Mouse (Mus musculus): ENCODE measurements around the gene Tnni3k. TPM values are rescaled to one million over a fixed set of nuclear protein-coding genes. Genes with fewer than 3 reads are reported as not detected.

Gene Tnni3k
- polyA plus RNA-seq, 1 experiment from 2014 or later = 0.11 TPM

GRCm38 (mm10) chr3:154778836-154779595, 276.2 kb downstream of the Tnni3k start:
- H3K4me1 ChIP-seq (replicated peaks; ENCODE audit: control insufficient read depth, insufficient read depth) = no peaks in the 10 kb centered on the region
- H3K9me3 ChIP-seq (ENCODE audit: control insufficient read depth, low read length) = no peaks in the 10 kb centered on the region
- no peak overlapping the region for H3K4me2 ChIP-seq (replicated peaks; ENCODE audit: low read depth)
- H3K27ac ChIP-seq (replicated peaks) = no peak overlapping the region
- no peaks in the 10 kb centered on the region for H3K36me3 ChIP-seq (ENCODE audit: control insufficient read depth, insufficient read depth, low read length)
- no peak overlapping the region for H3K4me3 ChIP-seq (ENCODE audit: low read depth, low read length)
- no peak overlapping the region for H3K9ac ChIP-seq (ENCODE audit: low read length)
- WGBS = 75% methylated on average over 6 of the region's 6 CpGs
- no peak for TF ChIP-seq CTCF (IDR thresholded peaks at IDR 0.05; ENCODE audit: low read depth)
- no peak for TF ChIP-seq EP300 (optimal IDR thresholded peaks at IDR 0.05)
- DNase-seq (ENCODE audit: low spot score) = peak; percentile 8
- H3K27me3 ChIP-seq (ENCODE audit: control insufficient read depth, insufficient read depth, low read length) = no peaks in the 10 kb centered on the region
- ATAC-seq (ENCODE audit: low FRiP score, low TSS enrichment) = no peak

- DNase-seq (ENCODE audit: low spot score) (no peak), ATAC-seq (ENCODE audit: low FRiP score, low TSS enrichment) (no peak)
- no peak for TF ChIP-seq CTCF (IDR thresholded peaks at IDR 0.05; ENCODE audit: low read depth)
- no peak for TF ChIP-seq EP300 (optimal IDR thresholded peaks at IDR 0.05)
- Histone ChIP-seq H3K4me2 (replicated peaks; ENCODE audit: low read depth) (no peak overlapping the region), H3K9ac (ENCODE audit: low read length) (no peak overlapping the region), H3K4me3 (ENCODE audit: low read depth, low read length) (no peak overlapping the region), H3K27me3 (ENCODE audit: control insufficient read depth, insufficient read depth, low read length) (no peaks in the 10 kb centered on the region), H3K9me3 (ENCODE audit: control insufficient read depth, low read length) (no peaks in the 10 kb centered on the region), H3K4me1 (replicated peaks; ENCODE audit: control insufficient read depth, insufficient read depth) (no peaks in the 10 kb centered on the region), H3K27ac (replicated peaks) (no peak overlapping the region), H3K36me3 (ENCODE audit: control insufficient read depth, insufficient read depth, low read length) (no peaks in the 10 kb centered on the region)
- 78% methylated on average over 2 of the region's 2 CpGs for WGBS
These were observed 283.6 kb downstream of the Tnni3k start for GRCm38 (mm10) chr3:154771651-154772050.

- DNase-seq (ENCODE audit: low spot score) = no peak
- 81% methylated on average over 4 of the region's 4 CpGs for WGBS
- H3K9me3 ChIP-seq (ENCODE audit: control insufficient read depth, low read length) = no peaks in the 10 kb centered on the region
- no peak overlapping the region for H3K27ac ChIP-seq (replicated peaks)
- no peak for ATAC-seq (ENCODE audit: low FRiP score, low TSS enrichment)
- H3K9ac ChIP-seq (ENCODE audit: low read length) = no peak overlapping the region
- no peak for TF ChIP-seq CTCF (IDR thresholded peaks at IDR 0.05; ENCODE audit: low read depth)
- no peak for TF ChIP-seq EP300 (optimal IDR thresholded peaks at IDR 0.05)
- no peaks in the 10 kb centered on the region for H3K27me3 ChIP-seq (ENCODE audit: control insufficient read depth, insufficient read depth, low read length)
- no peaks in the 10 kb centered on the region for H3K4me1 ChIP-seq (replicated peaks; ENCODE audit: control insufficient read depth, insufficient read depth)
- no peak overlapping the region for H3K4me3 ChIP-seq (ENCODE audit: low read depth, low read length)
- H3K36me3 ChIP-seq (ENCODE audit: control insufficient read depth, insufficient read depth, low read length) = no peaks in the 10 kb centered on the region
- no peak overlapping the region for H3K4me2 ChIP-seq (replicated peaks; ENCODE audit: low read depth)
These were observed 288.9 kb downstream of the Tnni3k start for GRCm38 (mm10) chr3:154766321-154766720.

DNA sequence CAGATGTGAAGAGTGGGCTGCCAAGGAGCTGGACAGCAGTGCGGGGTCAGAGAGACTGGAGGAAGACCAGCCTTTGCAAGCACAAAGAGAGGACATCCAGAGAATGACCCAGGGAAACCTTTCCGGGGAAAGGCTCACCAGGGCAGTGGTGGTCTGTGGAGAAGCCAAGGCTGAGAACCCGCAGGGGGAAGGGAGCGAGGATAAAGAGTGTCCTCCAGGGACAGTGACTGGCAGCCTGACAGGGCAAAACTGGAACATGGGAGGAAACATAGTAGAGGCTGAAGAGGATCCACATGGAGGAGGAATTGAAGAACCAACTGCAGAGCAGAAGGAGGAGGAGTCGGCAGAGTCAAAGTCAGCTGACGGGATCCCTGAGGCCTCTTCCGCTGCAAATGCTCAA, 291.1 kb downstream of the Tnni3k start:
- no peak for ATAC-seq (ENCODE audit: low FRiP score, low TSS enrichment)
- H3K4me1 ChIP-seq (replicated peaks; ENCODE audit: control insufficient read depth, insufficient read depth) = no peaks in the 10 kb centered on the region
- no peaks in the 10 kb centered on the region for H3K9me3 ChIP-seq (ENCODE audit: control insufficient read depth, low read length)
- H3K27ac ChIP-seq (replicated peaks) = no peak overlapping the region
- H3K4me3 ChIP-seq (ENCODE audit: low read depth, low read length) = no peak overlapping the region
- no peak overlapping the region for H3K9ac ChIP-seq (ENCODE audit: low read length)
- no peak for DNase-seq (ENCODE audit: low spot score)
- H3K36me3 ChIP-seq (ENCODE audit: control insufficient read depth, insufficient read depth, low read length) = no peaks in the 10 kb centered on the region
- H3K27me3 ChIP-seq (ENCODE audit: control insufficient read depth, insufficient read depth, low read length) = no peaks in the 10 kb centered on the region
- no peak overlapping the region for H3K4me2 ChIP-seq (replicated peaks; ENCODE audit: low read depth)
- TF ChIP-seq EP300 (optimal IDR thresholded peaks at IDR 0.05) = no peak
- no peak for TF ChIP-seq CTCF (IDR thresholded peaks at IDR 0.05; ENCODE audit: low read depth)
- WGBS = 79% methylated on average over 7 of the region's 7 CpGs

- no peaks in the 10 kb centered on the region for H3K27me3 ChIP-seq (ENCODE audit: control insufficient read depth, insufficient read depth, low read length)
- 63% methylated on average over 9 of the region's 9 CpGs for WGBS
- H3K4me2 ChIP-seq (replicated peaks; ENCODE audit: low read depth) = no peak overlapping the region
- no peak overlapping the region for H3K4me3 ChIP-seq (ENCODE audit: low read depth, low read length)
- no peak for ATAC-seq (ENCODE audit: low FRiP score, low TSS enrichment)
- no peak overlapping the region for H3K9ac ChIP-seq (ENCODE audit: low read length)
- TF ChIP-seq CTCF (IDR thresholded peaks at IDR 0.05; ENCODE audit: low read depth) = no peak
- TF ChIP-seq EP300 (optimal IDR thresholded peaks at IDR 0.05) = no peak
- no peaks in the 10 kb centered on the region for H3K4me1 ChIP-seq (replicated peaks; ENCODE audit: control insufficient read depth, insufficient read depth)
- H3K27ac ChIP-seq (replicated peaks) = no peak overlapping the region
- no peak for DNase-seq (ENCODE audit: low spot score)
- no peaks in the 10 kb centered on the region for H3K36me3 ChIP-seq (ENCODE audit: control insufficient read depth, insufficient read depth, low read length)
- H3K9me3 ChIP-seq (ENCODE audit: control insufficient read depth, low read length) = no peaks in the 10 kb centered on the region
These were observed 291.8 kb downstream of the Tnni3k start for GRCm38 (mm10) chr3:154763374-154763773.

- Histone ChIP-seq H3K4me1 (replicated peaks; ENCODE audit: control insufficient read depth, insufficient read depth) (no peaks in the 10 kb centered on the region), H3K9ac (ENCODE audit: low read length) (no peak overlapping the region), H3K27ac (replicated peaks) (no peak overlapping the region), H3K9me3 (ENCODE audit: control insufficient read depth, low read length) (no peaks in the 10 kb centered on the region), H3K4me2 (replicated peaks; ENCODE audit: low read depth) (no peak overlapping the region), H3K4me3 (ENCODE audit: low read depth, low read length) (no peak overlapping the region), H3K36me3 (ENCODE audit: control insufficient read depth, insufficient read depth, low read length) (no peaks in the 10 kb centered on the region), H3K27me3 (ENCODE audit: control insufficient read depth, insufficient read depth, low read length) (no peaks in the 10 kb centered on the region)
- WGBS = 78% methylated on average over 3 of the region's 3 CpGs
- TF ChIP-seq CTCF (IDR thresholded peaks at IDR 0.05; ENCODE audit: low read depth) = no peak
- TF ChIP-seq EP300 (optimal IDR thresholded peaks at IDR 0.05) = no peak
- ATAC-seq (ENCODE audit: low FRiP score, low TSS enrichment) (no peak), DNase-seq (ENCODE audit: low spot score) (no peak)
These were observed 294.1 kb downstream of the Tnni3k start for GRCm38 (mm10) chr3:154761108-154761507.

Data from stomach, postnatal 0 days (tissue).